Mouse (Mus musculus) kidney, postnatal 4 days (tissue): ENCODE data around the gene Rnf113a2.

ENCODE experiments used
- DNase-seq, 2 experiments: peaks; one replicate each; pipeline ENCODE4 v3.0.0; 2021; ENCODE audit warnings: mixed read lengths in 2 of 2

Gene Rnf113a2

GRCm38 (mm10) chr12:84408819-84409507, 8.0 kb upstream of the Rnf113a2 start, which contains the start of the genes Entpd5 and Bbof1:
Entpd5 (minus strand) TSS chr12:84409029.
Bbof1 (plus strand) TSS chr12:84409071.
- peak; percentile 93 to 95 for DNase-seq

GRCm38 (mm10) chr12:84417605-84417922, 568 bp downstream of the Rnf113a2 start:
- no peak for DNase-seq

GRCm38 (mm10) chr12:84423990-84424389, 7.0 kb downstream of the Rnf113a2 start:
- no peak for DNase-seq

- no peak for DNase-seq
Observed at GRCm38 (mm10) chr12:84429825-84430224, 12.8 kb downstream of the Rnf113a2 start.

GRCm38 (mm10) chr12:84438697-84439096, 21.7 kb downstream of the Rnf113a2 start:
- DNase-seq: no peak

- DNase-seq: no peak
Observed at GRCm38 (mm10) chr12:84442526-84442925, 25.5 kb downstream of the Rnf113a2 start.

GRCm38 (mm10) chr12:84447386-84447785, 30.4 kb downstream of the Rnf113a2 start:
- DNase-seq: no peak

- no peak for DNase-seq
Observed at GRCm38 (mm10) chr12:84448181-84448580, 31.2 kb downstream of the Rnf113a2 start.

GRCm38 (mm10) chr12:84449887-84450286, 32.9 kb downstream of the Rnf113a2 start:
- peak in 1 of 2 experiments; percentile 7 for DNase-seq

GRCm38 (mm10) chr12:84450351-84450717, 33.3 kb downstream of the Rnf113a2 start:
- DNase-seq: peak in 1 of 2 experiments; percentile 44

GRCm38 (mm10) chr12:84450718-84451646, 34.0 kb downstream of the Rnf113a2 start, which contains the start of the genes Aldh6a1 and Lin52:
Aldh6a1 (minus strand) TSS chr12:84451004.
Lin52 (plus strand) TSS chr12:84451422.
- DNase-seq: peak; percentile 96 to 98

- no peak for DNase-seq
Observed at GRCm38 (mm10) chr12:84451801-84452200, 34.8 kb downstream of the Rnf113a2 start.

GRCm38 (mm10) chr12:84456911-84457310, 39.9 kb downstream of the Rnf113a2 start:
- DNase-seq: no peak

GRCm38 (mm10) chr12:84459845-84460244, 42.8 kb downstream of the Rnf113a2 start:
- DNase-seq: peak in 1 of 2 experiments; percentile 22

GRCm38 (mm10) chr12:84461416-84461815, 44.4 kb downstream of the Rnf113a2 start:
- DNase-seq: no peak

GRCm38 (mm10) chr12:84462856-84463255, 45.9 kb downstream of the Rnf113a2 start:
- DNase-seq: no peak
